Mouse (Mus musculus) CH12.LX (cell line): ENCODE results near the gene Capza1. TPM values are rescaled to one million over a fixed set of nuclear protein-coding genes. Genes with fewer than 3 reads are reported as not detected.

Source experiments
- DNase-seq: peaks from one replicate; pipeline ENCODE4 v3.0.0-alpha.2; 2013; ENCODE audit errors: extremely low read depth
- H3K27ac ChIP-seq: 2 replicates; pipeline ENCODE4 v1.5.1; 2012; ENCODE audit warnings: low read depth, mild to moderate bottlenecking, control low read depth, moderate library complexity; ENCODE audit not compliant: insufficient read depth
- H3K27me3 ChIP-seq: replicated peaks from 2 replicates; pipeline ENCODE3; 2012; ENCODE audit warnings: inconsistent platforms
- H3K36me3 ChIP-seq, 2 experiments: replicated peaks in 1 of 2; 2 replicates each; pipeline versions ENCODE3 to v1.6.1; 2012; ENCODE audit warnings: inconsistent platforms in 1 of 2, low read length in 1 of 2, mild to moderate bottlenecking in 1 of 2, mixed read lengths in 1 of 2, moderate library complexity in 1 of 2; ENCODE audit not compliant: control insufficient read depth in 1 of 2, insufficient read depth in 1 of 2
- H3K4me1 ChIP-seq, 2 experiments: 2 replicates each; pipeline ENCODE4 v1.6.1; 2012; ENCODE audit warnings: inconsistent platforms in 1 of 2, moderate library complexity in 1 of 2; ENCODE audit not compliant: insufficient read depth in 2 of 2, control insufficient read depth in 1 of 2
- H3K4me2 ChIP-seq: 2 replicates; pipeline ENCODE4 v1.6.1; 2012; ENCODE audit warnings: low read depth, mild to moderate bottlenecking, control low read depth; ENCODE audit not compliant: poor library complexity, insufficient read depth, severe bottlenecking
- H3K4me3 ChIP-seq, 3 experiments: fragments of 150-350 bp in 1 of 3; sonication (generic) in 1 of 3; replicated peaks in 1 of 3; 2 replicates each; pipeline versions ENCODE3 to v1.5.1; 2011 to 2012; ENCODE audit warnings: low read depth in 2 of 3, low read length in 2 of 3, mild to moderate bottlenecking in 2 of 3, moderate library complexity in 2 of 3, control low read depth in 1 of 3, improper control_type of control experiment in 1 of 3, inconsistent platforms in 1 of 3, mixed read lengths in 1 of 3; ENCODE audit not compliant: poor library complexity in 1 of 3
- H3K79me2 ChIP-seq: replicated peaks from 2 replicates; pipeline ENCODE4 v1.6.1; 2012; ENCODE audit warnings: mild to moderate bottlenecking, moderate library complexity; ENCODE audit not compliant: control insufficient read depth, poor library complexity, insufficient read depth, severe bottlenecking; ENCODE audit errors: extremely low read depth
- H3K9ac ChIP-seq: 2 replicates; pipeline ENCODE4 v1.6.1; 2012; ENCODE audit warnings: low read depth, mild to moderate bottlenecking, control low read depth, moderate library complexity; ENCODE audit not compliant: insufficient read depth
- H3K9me3 ChIP-seq: replicated peaks from 2 replicates; pipeline ENCODE3; 2012; ENCODE audit warnings: low read length, inconsistent platforms, mixed read lengths
- BHLHE40 ChIP-seq: IDR thresholded peaks from 2 replicates; pipeline ENCODE4 v1.6.1; 2011; ENCODE audit warnings: mild to moderate bottlenecking, low read depth, low read length, improper control_type of control experiment
- CHD2 ChIP-seq: IDR thresholded peaks from 2 replicates; pipeline ENCODE4 v1.6.1; 2011; ENCODE audit warnings: low read length, improper control_type of control experiment
- CTCF ChIP-seq, 2 experiments: IDR thresholded peaks in 1 of 2; conservative IDR thresholded peaks in 1 of 2; 2 replicates each; pipeline ENCODE4 v1.5.1; 2011 to 2012; ENCODE audit warnings: low read depth in 2 of 2, low read length in 2 of 2, improper control_type of control experiment in 1 of 2, inconsistent platforms in 1 of 2, mild to moderate bottlenecking in 1 of 2, moderate library complexity in 1 of 2
- ELF1 ChIP-seq: IDR thresholded peaks from 2 replicates; pipeline ENCODE4 v1.6.1; 2014; ENCODE audit warnings: low read depth, mild to moderate bottlenecking, inconsistent platforms, low read length, improper control_type of control experiment
- EP300 ChIP-seq: IDR thresholded peaks from 2 replicates; pipeline ENCODE4 v1.6.1; 2011; ENCODE audit warnings: low read length, improper control_type of control experiment
- ETS1 ChIP-seq: conservative IDR thresholded peaks from 2 replicates; pipeline ENCODE4 v1.6.1; 2012; ENCODE audit warnings: low read depth, mild to moderate bottlenecking, inconsistent platforms, low read length, improper control_type of control experiment, moderate library complexity
- JUN ChIP-seq: IDR thresholded peaks from 2 replicates; pipeline ENCODE4 v1.6.1; 2011; ENCODE audit warnings: low read depth, mild to moderate bottlenecking, low read length, improper control_type of control experiment, moderate library complexity; ENCODE audit not compliant: insufficient read depth
- KAT2A ChIP-seq: IDR thresholded peaks from 2 replicates; pipeline ENCODE4 v1.6.1; 2012; ENCODE audit warnings: low read length, improper control_type of control experiment, inconsistent platforms; ENCODE audit not compliant: insufficient replicate concordance
- MEF2A ChIP-seq: IDR thresholded peaks from 2 replicates; pipeline ENCODE4 v1.6.1; 2014; ENCODE audit warnings: low read depth, mild to moderate bottlenecking, inconsistent platforms, low read length, improper control_type of control experiment, borderline replicate concordance
- PAX5 ChIP-seq: IDR thresholded peaks from 2 replicates; pipeline ENCODE4 v1.6.1; 2012; ENCODE audit warnings: low read length, inconsistent platforms, mixed read lengths
- POLR2A ChIP-seq: IDR thresholded peaks from 2 replicates; pipeline ENCODE4 v1.6.1; 2011; ENCODE audit warnings: low read depth, mild to moderate bottlenecking, improper control_type of control experiment, low read length
- RAD21 ChIP-seq: IDR thresholded peaks from 2 replicates; pipeline ENCODE4 v1.6.1; 2011; ENCODE audit warnings: low read depth, mild to moderate bottlenecking, low read length, improper control_type of control experiment, moderate library complexity
- TCF12 ChIP-seq: IDR thresholded peaks from 2 replicates; pipeline ENCODE4 v1.6.1; 2014; ENCODE audit warnings: low read depth, mild to moderate bottlenecking, inconsistent platforms, low read length, improper control_type of control experiment
- USF1 ChIP-seq: IDR thresholded peaks from 2 replicates; pipeline ENCODE4 v1.6.1; 2014; ENCODE audit warnings: low read depth, mild to moderate bottlenecking, inconsistent platforms, low read length, improper control_type of control experiment
- ZC3H11A ChIP-seq: IDR thresholded peaks from 2 replicates; pipeline ENCODE4 v1.6.1; 2012; ENCODE audit warnings: low read depth, mild to moderate bottlenecking, inconsistent platforms, low read length, improper control_type of control experiment
- ZMIZ1 ChIP-seq: IDR thresholded peaks from 2 replicates; pipeline ENCODE4 v1.6.1; 2012; ENCODE audit warnings: low read depth, mild to moderate bottlenecking, inconsistent platforms, low read length, improper control_type of control experiment
- ZNF384 ChIP-seq: IDR thresholded peaks from 2 replicates; pipeline ENCODE4 v1.6.1; 2012; ENCODE audit warnings: low read depth, low read length, improper control_type of control experiment, inconsistent platforms
- dilution Hi-C: fragments of 300-500 bp; cut with MboI; formaldehyde crosslinking; loops from 2 replicates; pipeline ENCODE4 v1.14.3; 2020; ENCODE audit warnings: low sequenced_read_pairs; ENCODE audit not compliant: extremely low pct_unique_long_range_greater_than_20kb, extremely low pct_ligation_motif_present
- in situ Hi-C: fragments of 300-500 bp; cut with MboI; formaldehyde crosslinking; loops from 3 replicates; pipeline ENCODE4 v1.14.3; 2019; ENCODE audit warnings: low sequenced_read_pairs, low pct_ligation_motif_present, low pct_unique_long_range_greater_than_20kb, mixed read lengths
- polyA plus RNA-seq: library from polyadenylated mRNA; unstranded; fragments of >175 nt; gene quantifications from 2 replicates; pipeline ENCODE4 v1.2.1, GENCODE M21; 2012; ENCODE audit warnings: low read depth; ENCODE audit not compliant: insufficient read length
- total RNA-seq, 2 experiments: library from RNA; depleted of rRNA; stranded (reverse); fragments of 300-350 nt in 1 of 2; fragments of >200 nt in 1 of 2; gene quantifications; 2 replicates each; pipeline ENCODE4 v1.2.3; 2012 to 2014

The Capza1 gene
- total and polyA plus RNA-seq, 3 experiments: 113 to 288 (median 140) TPM

DNA sequence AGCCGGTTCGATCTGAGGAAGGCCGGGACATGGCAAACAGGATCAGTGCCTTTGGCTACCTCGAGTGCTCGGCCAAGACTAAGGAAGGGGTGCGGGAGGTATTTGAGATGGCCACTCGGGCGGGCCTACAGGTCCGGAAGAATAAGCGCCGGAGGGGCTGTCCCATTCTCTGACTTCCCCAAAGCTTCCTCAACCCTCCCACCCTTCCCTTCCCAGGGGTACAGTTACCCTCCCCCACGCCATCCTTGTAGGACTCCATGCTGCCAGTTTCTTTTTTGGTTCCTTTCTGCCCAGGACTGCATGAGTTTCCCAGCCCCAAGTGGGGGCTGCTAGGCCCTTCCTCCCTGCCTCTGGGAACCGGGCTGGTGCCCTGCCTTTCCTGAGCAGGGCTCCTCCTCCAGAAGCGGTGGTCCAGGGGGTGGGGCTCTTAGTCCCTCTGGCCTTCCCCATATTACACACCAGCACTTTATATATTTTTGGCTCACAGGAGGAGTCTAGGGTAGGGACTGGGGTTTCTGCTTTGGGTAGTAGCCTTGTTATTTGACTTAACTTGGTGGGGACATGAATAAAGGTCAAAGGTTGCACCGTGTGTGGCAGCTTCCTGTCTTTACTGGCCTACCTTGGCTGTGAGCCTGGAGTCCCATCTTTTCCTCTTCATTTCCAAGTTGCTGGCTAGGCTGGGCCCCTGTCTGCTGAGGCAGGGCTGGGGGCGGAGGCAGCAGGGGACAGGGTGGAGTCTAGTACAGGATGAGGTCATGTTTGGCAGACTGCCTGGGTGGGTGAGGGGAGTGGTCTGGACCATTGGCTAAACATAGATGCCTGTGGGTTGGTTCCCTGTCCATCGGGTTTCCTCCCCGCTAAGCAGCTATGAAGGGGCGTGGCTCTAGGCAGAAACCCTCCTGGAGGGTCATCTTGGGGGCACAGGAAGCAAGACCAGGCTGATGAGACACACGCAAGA lies 70.2 kb downstream of the Capza1 start:
- H3K27ac ChIP-seq: no peak overlapping the region
- peak overlapping the region in 2 of 3 experiments; percentile 19 to 46 for H3K4me3 ChIP-seq
- no peaks in the 10 kb centered on the region for H3K27me3 ChIP-seq
- dilution Hi-C loops: no loop called here
- H3K36me3 ChIP-seq: peaks cover 29 to 65% of the 10 kb centered on the region in 2 experiments
- H3K4me1 ChIP-seq: peaks cover 16 to 67% of the 10 kb centered on the region in 2 experiments
- DNase-seq: peak; percentile 87
- peak overlapping the region; percentile 7; the same call in 1 of the 2 replicates for H3K4me2 ChIP-seq
- H3K79me2 ChIP-seq: no peaks in the 10 kb centered on the region
- H3K9ac ChIP-seq: no peak overlapping the region; the same call in 1 of the 2 replicates
- in situ Hi-C loops: loop anchor here (5.0 kb wide), 1 partner anchor 68 kb away; the partner anchor contains the start of genes Capza1 and St7l
- TF ChIP-seq CTCF (conservative IDR thresholded peaks at IDR 0.05 in 1 of 2, IDR thresholded peaks at IDR 0.05 in 1 of 2; ENCODE audit: low read depth in 2 of 2, low read length in 2 of 2): no peak
- peak; percentile 48; the same call in 1 of the 2 replicates for TF ChIP-seq MEF2A
- 0 out of 2 replicates have a peak, but pooled peaks have one; percentile 17 for TF ChIP-seq POLR2A
- TF ChIP-seq KAT2A: no peak
- TF ChIP-seq ELF1: peak; percentile 16; the same call in 1 of the 2 replicates
- TF ChIP-seq JUN: peak; percentile 86
- TF ChIP-seq PAX5: no peak
- no peak for TF ChIP-seq BHLHE40
- no peak for TF ChIP-seq ZMIZ1
- no peak for TF ChIP-seq ETS1
- TF ChIP-seq CHD2: peak; percentile 30; the same call in 1 of the 2 replicates
- no peaks in the 10 kb centered on the region for H3K9me3 ChIP-seq

DNA sequence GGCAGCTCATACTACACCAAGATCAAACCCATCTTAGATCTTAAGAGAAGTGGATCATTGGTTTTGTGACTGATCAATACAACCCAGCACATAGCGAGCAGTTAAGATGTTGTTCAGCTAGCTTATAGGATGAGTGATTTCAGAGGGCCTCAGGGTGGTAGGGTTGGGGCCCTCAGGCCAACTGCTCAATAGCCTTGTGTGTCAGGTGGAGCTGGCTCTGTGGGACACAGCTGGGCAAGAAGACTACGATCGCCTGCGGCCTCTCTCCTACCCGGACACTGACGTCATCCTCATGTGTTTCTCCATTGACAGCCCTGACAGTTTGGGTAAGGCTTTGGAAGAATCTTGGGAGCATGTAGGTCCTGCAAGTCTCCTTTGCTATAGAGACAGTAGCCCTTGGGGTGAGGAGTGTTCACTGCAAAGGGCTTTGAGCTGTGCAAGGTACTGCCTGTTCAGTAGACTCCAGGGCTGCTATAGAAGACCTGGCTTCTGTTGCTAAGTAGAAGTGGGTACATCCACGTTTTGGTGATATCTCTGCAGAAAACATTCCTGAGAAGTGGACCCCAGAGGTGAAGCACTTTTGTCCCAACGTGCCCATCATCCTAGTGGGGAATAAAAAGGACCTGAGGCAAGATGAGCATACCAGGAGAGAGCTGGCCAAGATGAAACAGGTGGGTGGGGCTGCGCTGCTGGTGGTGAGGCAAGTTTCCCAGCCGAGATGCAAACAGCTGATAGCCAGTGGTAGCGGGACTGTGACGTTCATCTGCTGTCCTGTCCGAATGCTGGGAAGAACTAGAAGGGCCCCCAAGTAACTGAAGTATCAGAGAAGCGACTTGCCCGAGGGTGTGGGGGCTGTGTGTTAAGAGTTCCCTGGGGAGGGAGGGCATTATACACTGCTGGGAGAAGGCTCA lies 71.7 kb downstream of the Capza1 start:
- no peak for TF ChIP-seq USF1
- TF ChIP-seq ELF1: no peak
- no peak for TF ChIP-seq ZC3H11A
- no peak for TF ChIP-seq TCF12
- TF ChIP-seq PAX5: no peak
- no peak for TF ChIP-seq EP300
- no peak for TF ChIP-seq RAD21
- TF ChIP-seq ZNF384: no peak
- TF ChIP-seq POLR2A: no peak
- H3K4me2 ChIP-seq: no peak overlapping the region
- no peaks in the 10 kb centered on the region for H3K79me2 ChIP-seq
- no peak overlapping the region for H3K9ac ChIP-seq
- H3K36me3 ChIP-seq: peaks cover 25 to 56% of the 10 kb centered on the region in 2 experiments
- H3K4me3 ChIP-seq: no peak overlapping the region
- dilution Hi-C loops: no loop called here
- DNase-seq: no peak
- H3K27me3 ChIP-seq: no peaks in the 10 kb centered on the region
- H3K4me1 ChIP-seq: peaks cover 16 to 80% of the 10 kb centered on the region in 2 experiments
- in situ Hi-C loops: loop anchor here (5.0 kb wide), 1 partner anchor 70 kb away; the partner anchor contains the start of genes Capza1 and St7l
- no peak overlapping the region for H3K27ac ChIP-seq
- H3K9me3 ChIP-seq: no peaks in the 10 kb centered on the region
